Mouse (Mus musculus) ovary, postnatal 36 days (tissue): ENCODE measurements at regions not wholly inside any gene's neighbourhood (a gene's known extent, or its start where the extent isn't known, plus 50 kb on each side); places are given as distances from the start of the nearest gene placed in this dataset.

Source experiments
- DNase-seq: peaks from one replicate; pipeline ENCODE4 v3.0.0; 2022; ENCODE audit warnings: low spot score, mixed read lengths

GRCm38 (mm10) chr17:64229225-64229976 lies 102.3 kb downstream of the Pja2 start:
- DNase-seq = no peak

GRCm38 (mm10) chr17:64214599-64214998 lies 117.1 kb downstream of the Pja2 start:
- DNase-seq = peak; percentile 12

- DNase-seq = no peak
These were observed 118.5 kb downstream of the Pja2 start for GRCm38 (mm10) chr17:64213251-64213650.

GRCm38 (mm10) chr17:64211281-64211680 lies 120.4 kb downstream of the Pja2 start:
- DNase-seq = no peak

GRCm38 (mm10) chr17:64210366-64210765 lies 121.3 kb downstream of the Pja2 start:
- DNase-seq = no peak

- no peak for DNase-seq
These were observed 122.1 kb downstream of the Pja2 start for GRCm38 (mm10) chr17:64209640-64210039.

- no peak for DNase-seq
These were observed 123.4 kb downstream of the Pja2 start for GRCm38 (mm10) chr17:64208152-64208855.

- DNase-seq = no peak
These were observed 125.5 kb downstream of the Pja2 start for GRCm38 (mm10) chr17:64206196-64206718.

- no peak for DNase-seq
These were observed 128.1 kb downstream of the Pja2 start for GRCm38 (mm10) chr17:64203611-64204010.

GRCm38 (mm10) chr17:64202248-64202647 lies 129.5 kb downstream of the Pja2 start:
- DNase-seq = no peak

- DNase-seq = no peak
These were observed 130.1 kb downstream of the Pja2 start for GRCm38 (mm10) chr17:64201609-64202008.

GRCm38 (mm10) chr17:64200092-64200877 lies 131.4 kb downstream of the Pja2 start:
- DNase-seq = no peak

GRCm38 (mm10) chr17:64199241-64199933 lies 132.3 kb downstream of the Pja2 start:
- DNase-seq = no peak

GRCm38 (mm10) chr17:64196437-64196836 lies 135.3 kb downstream of the Pja2 start:
- DNase-seq = no peak

GRCm38 (mm10) chr17:64193055-64193454 lies 138.7 kb downstream of the Pja2 start:
- DNase-seq = no peak
